Mouse (Mus musculus) cerebellum, adult 2 months (tissue): ENCODE measurements around the gene Arrb1.

Source experiments
- CTCF ChIP-seq: fragments of 200-500 bp; IDR thresholded peaks from 2 replicates; pipeline ENCODE4 v1.5.1; 2011; ENCODE audit warnings: low read depth, mild to moderate bottlenecking, control low read depth, low read length, moderate library complexity, borderline replicate concordance; ENCODE audit not compliant: insufficient read depth
- POLR2A ChIP-seq: fragments of 200-500 bp; IDR thresholded peaks from 2 replicates; pipeline ENCODE4 v1.6.1; 2011; ENCODE audit warnings: low read length, control low read depth, borderline replicate concordance; ENCODE audit not compliant: insufficient read depth

GRCm38 (mm10) chr7:99549668-99550067 is 14.4 kb downstream of the Arrb1 start:
- TF ChIP-seq CTCF (no peak), POLR2A (no peak)
